Mouse (Mus musculus): Measurements from ENCODE around the gene Acp5. TPM values are rescaled to one million over a fixed set of nuclear protein-coding genes. Genes with fewer than 3 reads are reported as not detected.
A peak's percentile ranks its signal among the peaks of the same experiment; 100 is the strongest.

Acp5 gene
- total and polyA plus RNA-seq, 3 experiments = 1.6 to 20.8 (median 2.4) TPM

- Histone ChIP-seq H3K9ac (ENCODE audit: low read depth, low read length) (no peak overlapping the region), H3K79me2 (replicated peaks; ENCODE audit: control insufficient read depth, insufficient read depth, low read length) (no peaks in the 10 kb centered on the region), H3K27ac (no peak overlapping the region), H3K4me3 (no peak overlapping the region), H3K4me1 (ENCODE audit: control insufficient read depth, insufficient read depth, low read length) (no peaks in the 10 kb centered on the region), H3K27me3 (ENCODE audit: control insufficient read depth, insufficient read depth, low read length) (no peaks in the 10 kb centered on the region), H3K36me3 (ENCODE audit: control insufficient read depth, insufficient read depth, low read length) (no peaks in the 10 kb centered on the region)
- TF ChIP-seq EP300 (IDR thresholded peaks at IDR 0.05; ENCODE audit: insufficient read depth, low read depth, low read length) (no peak), CTCF (IDR thresholded peaks at IDR 0.05) (no peak), POLR2A (IDR thresholded peaks at IDR 0.05; ENCODE audit: insufficient read depth, low read depth, low read length) (no peak)
- DNase-seq = no peak
- intact Hi-C loops (cut with DNase I) = no loop called here
- 40% methylated on average over 23 of the region's 23 CpGs for WGBS
These were observed 1.4 kb upstream of the Acp5 start for GRCm38 (mm10) chr9:22136765-22137547.

- Histone ChIP-seq H3K27me3 (ENCODE audit: control insufficient read depth, insufficient read depth, low read length) (no peaks in the 10 kb centered on the region; the same call in 1 of the 2 replicates), H3K27ac (no peak overlapping the region), H3K79me2 (replicated peaks; ENCODE audit: control insufficient read depth, insufficient read depth, low read length) (no peaks in the 10 kb centered on the region), H3K36me3 (ENCODE audit: control insufficient read depth, insufficient read depth, low read length) (no peaks in the 10 kb centered on the region), H3K4me1 (ENCODE audit: control insufficient read depth, insufficient read depth, low read length) (peaks cover 2% of the 10 kb centered on the region; the same call in 1 of the 2 replicates), H3K9ac (ENCODE audit: low read depth, low read length) (no peak overlapping the region), H3K4me3 (no peak overlapping the region)
- intact Hi-C loops (cut with DNase I) = no loop called here
- DNase-seq = no peak
- 85% methylated on average over 9 of the region's 9 CpGs for WGBS
- TF ChIP-seq POLR2A (IDR thresholded peaks at IDR 0.05; ENCODE audit: insufficient read depth, low read depth, low read length) (no peak), EP300 (IDR thresholded peaks at IDR 0.05; ENCODE audit: insufficient read depth, low read depth, low read length) (no peak)
These were observed 395 bp downstream of the Acp5 start for GRCm38 (mm10) chr9:22134988-22135643.

GRCm38 (mm10) chr9:22134246-22134890 is 1.1 kb downstream of the Acp5 start:
- TF ChIP-seq CTCF (IDR thresholded peaks at IDR 0.05) (no peak), POLR2A (IDR thresholded peaks at IDR 0.05; ENCODE audit: insufficient read depth, low read depth, low read length) (no peak), EP300 (IDR thresholded peaks at IDR 0.05; ENCODE audit: insufficient read depth, low read depth, low read length) (no peak)
- intact Hi-C loops (cut with DNase I) = no loop called here
- Histone ChIP-seq H3K4me3 (no peak overlapping the region), H3K4me1 (ENCODE audit: control insufficient read depth, insufficient read depth, low read length) (peaks cover 2% of the 10 kb centered on the region; the same call in 1 of the 2 replicates), H3K27ac (no peak overlapping the region), H3K79me2 (replicated peaks; ENCODE audit: control insufficient read depth, insufficient read depth, low read length) (no peaks in the 10 kb centered on the region), H3K27me3 (ENCODE audit: control insufficient read depth, insufficient read depth, low read length) (no peaks in the 10 kb centered on the region; the same call in 1 of the 2 replicates), H3K36me3 (ENCODE audit: control insufficient read depth, insufficient read depth, low read length) (no peaks in the 10 kb centered on the region), H3K9ac (ENCODE audit: low read depth, low read length) (no peak overlapping the region)
- WGBS = 88% methylated on average over 7 of the region's 7 CpGs
- DNase-seq = no peak

GRCm38 (mm10) chr9:22132220-22132619 is 3.3 kb downstream of the Acp5 start:
- no peaks in the 10 kb centered on the region for H3K79me2 ChIP-seq (replicated peaks; ENCODE audit: control insufficient read depth, insufficient read depth, low read length)
- intact Hi-C loops (cut with DNase I) = no loop called here
- no peaks in the 10 kb centered on the region; the same call in 1 of the 2 replicates for H3K27me3 ChIP-seq (ENCODE audit: control insufficient read depth, insufficient read depth, low read length)
- H3K36me3 ChIP-seq (ENCODE audit: control insufficient read depth, insufficient read depth, low read length) = no peaks in the 10 kb centered on the region
- no peak overlapping the region for H3K9ac ChIP-seq (ENCODE audit: low read depth, low read length)
- 53% methylated on average over 11 of the region's 11 CpGs for WGBS
- no peak for DNase-seq
- TF ChIP-seq CTCF (IDR thresholded peaks at IDR 0.05) (no peak), EP300 (IDR thresholded peaks at IDR 0.05; ENCODE audit: insufficient read depth, low read depth, low read length) (no peak), POLR2A (IDR thresholded peaks at IDR 0.05; ENCODE audit: insufficient read depth, low read depth, low read length) (no peak)
- H3K4me1 ChIP-seq (ENCODE audit: control insufficient read depth, insufficient read depth, low read length) = peaks cover 2% of the 10 kb centered on the region; the same call in 1 of the 2 replicates
- no peak overlapping the region for H3K4me3 ChIP-seq
- H3K27ac ChIP-seq = no peak overlapping the region

- intact Hi-C loops (cut with DNase I) = no loop called here
- Histone ChIP-seq H3K79me2 (replicated peaks; ENCODE audit: control insufficient read depth, insufficient read depth, low read length) (no peaks in the 10 kb centered on the region), H3K4me1 (ENCODE audit: control insufficient read depth, insufficient read depth, low read length) (peaks cover 2% of the 10 kb centered on the region; the same call in 1 of the 2 replicates), H3K4me3 (peak overlapping the region; percentile 9; the same call in 1 of the 2 replicates), H3K27ac (no peak overlapping the region), H3K9ac (ENCODE audit: low read depth, low read length) (peak overlapping the region; percentile 26; the same call in 1 of the 2 replicates), H3K36me3 (ENCODE audit: control insufficient read depth, insufficient read depth, low read length) (no peaks in the 10 kb centered on the region), H3K27me3 (ENCODE audit: control insufficient read depth, insufficient read depth, low read length) (no peaks in the 10 kb centered on the region; the same call in 1 of the 2 replicates)
- WGBS = 5% methylated on average over 35 of the region's 35 CpGs
- peak; percentile 41 to 67 for DNase-seq
- TF ChIP-seq CTCF (IDR thresholded peaks at IDR 0.05) = no peak
- TF ChIP-seq POLR2A (IDR thresholded peaks at IDR 0.05; ENCODE audit: insufficient read depth, low read depth, low read length) = no peak
- no peak for TF ChIP-seq EP300 (IDR thresholded peaks at IDR 0.05; ENCODE audit: insufficient read depth, low read depth, low read length)
These were observed 4.1 kb downstream of the Acp5 start for GRCm38 (mm10) chr9:22131226-22131981.

All from heart, adult 2 months (tissue).